Mouse (Mus musculus) megakaryocyte, embryonic 14.5 days (primary cell): ENCODE results near the gene Map2.

Source experiments
- FLI1 ChIP-seq: IDR thresholded peaks from 2 replicates; pipeline ENCODE4 v1.6.1; 2012; ENCODE audit warnings: low read length, inconsistent platforms, mixed read lengths
- GATA1 ChIP-seq: IDR thresholded peaks from 3 replicates; pipeline ENCODE4 v1.6.1; 2012; ENCODE audit warnings: mixed read lengths, low read length, inconsistent platforms, borderline replicate concordance

GRCm38 (mm10) chr1:66176838-66177105, 1.7 kb downstream of the Map2 start:
- TF ChIP-seq GATA1, result no peak
- TF ChIP-seq FLI1, result no peak
